Mouse (Mus musculus): Measurements from ENCODE around the gene Tlnrd1. TPM values are rescaled to one million over a fixed set of nuclear protein-coding genes. Genes with fewer than 3 reads are reported as not detected.

Gene Tlnrd1
- total and polyA plus RNA-seq, 2 experiments from 2014 or later: 9.1 to 54.0 TPM

DNA sequence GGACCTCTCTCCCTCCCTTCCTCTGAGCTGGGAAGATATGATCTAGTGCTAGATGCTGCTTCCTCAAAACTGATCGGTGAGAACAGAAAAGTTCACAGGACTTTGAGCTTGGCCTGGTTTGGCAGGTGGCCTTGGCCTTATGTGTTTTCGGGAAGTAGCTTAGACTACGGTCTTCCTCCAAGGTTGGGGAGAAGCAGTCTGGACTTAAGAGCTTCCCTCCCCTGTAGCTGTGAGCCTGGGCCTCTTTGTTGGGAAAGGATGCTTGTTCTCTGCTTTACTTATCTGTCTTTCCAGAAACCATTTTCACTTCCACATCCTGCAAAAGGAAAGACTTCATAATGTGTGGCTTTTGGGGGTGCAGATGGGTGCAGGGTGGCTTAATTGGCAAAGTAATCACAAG lies 20.7 kb upstream of the Tlnrd1 start:
- TF ChIP-seq CTCF (IDR thresholded peaks at IDR 0.05; ENCODE audit: low read depth): no peak
- no peaks in the 10 kb centered on the region for H3K27me3 ChIP-seq (ENCODE audit: insufficient read depth, low read length)
- H3K9me3 ChIP-seq (ENCODE audit: low read length): no peaks in the 10 kb centered on the region
- 96% methylated on average over 3 of the region's 3 CpGs for WGBS
- no peak overlapping the region for H3K27ac ChIP-seq
- no peak for ATAC-seq
- no peak overlapping the region for H3K4me2 ChIP-seq (ENCODE audit: low read depth, low read length)
- no peak overlapping the region for H3K9ac ChIP-seq (replicated peaks; ENCODE audit: low read length)
- DNase-seq (ENCODE audit: low spot score): no peak
- no peaks in the 10 kb centered on the region for H3K4me1 ChIP-seq (ENCODE audit: insufficient read depth, low read length)
- no peak overlapping the region for H3K4me3 ChIP-seq (ENCODE audit: low read length)
- peaks cover 7% of the 10 kb centered on the region; the same call in 1 of the 2 replicates for H3K36me3 ChIP-seq (ENCODE audit: insufficient read depth, low read length)

DNA sequence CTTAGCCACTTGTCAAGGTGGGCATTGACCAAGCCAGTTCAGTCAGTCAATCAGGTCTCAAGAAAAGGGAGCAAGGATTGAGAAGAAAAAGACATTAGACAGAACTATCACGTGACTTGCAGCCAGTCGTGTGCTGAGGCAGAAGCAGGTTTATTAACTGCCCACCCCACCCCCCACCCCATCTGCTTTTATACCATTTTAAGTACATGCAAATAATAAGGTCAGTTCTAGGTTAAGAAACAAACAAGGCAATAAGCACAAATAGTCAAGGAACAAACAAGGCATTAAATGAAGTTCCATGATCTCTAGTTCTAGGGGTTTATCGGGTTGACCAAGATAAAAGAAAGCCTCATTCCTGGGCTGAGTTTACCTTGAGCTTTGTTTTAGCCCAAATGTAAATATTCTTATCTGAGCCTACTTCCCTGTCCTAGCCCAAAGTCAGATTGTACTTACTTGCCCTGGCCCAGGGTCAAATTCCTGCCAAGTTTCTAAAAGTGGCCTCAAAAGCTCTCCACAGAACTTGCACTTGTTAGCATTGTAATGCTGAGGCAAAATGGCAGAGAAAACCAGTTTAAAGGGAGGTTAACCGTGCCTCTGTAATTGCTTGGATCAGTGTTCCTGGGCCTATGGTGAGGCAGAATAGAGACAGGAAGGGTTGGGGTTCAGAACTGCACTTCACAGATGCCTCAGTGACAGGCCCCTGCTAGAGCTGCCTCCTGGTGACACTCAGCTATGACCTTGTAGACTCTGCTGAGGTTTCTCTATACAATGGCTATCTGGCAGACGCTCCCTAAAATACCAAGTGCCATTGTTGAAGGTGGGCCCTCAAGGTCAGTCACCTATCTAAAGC lies 18.4 kb upstream of the Tlnrd1 start:
- TF ChIP-seq CTCF (IDR thresholded peaks at IDR 0.05; ENCODE audit: low read depth): no peak
- Histone ChIP-seq H3K4me3 (ENCODE audit: low read length) (no peak overlapping the region), H3K36me3 (ENCODE audit: insufficient read depth, low read length) (peaks cover 30% of the 10 kb centered on the region), H3K27me3 (ENCODE audit: insufficient read depth, low read length) (no peaks in the 10 kb centered on the region), H3K9ac (replicated peaks; ENCODE audit: low read length) (no peak overlapping the region), H3K4me2 (ENCODE audit: low read depth, low read length) (no peak overlapping the region), H3K4me1 (ENCODE audit: insufficient read depth, low read length) (no peaks in the 10 kb centered on the region), H3K9me3 (ENCODE audit: low read length) (no peaks in the 10 kb centered on the region), H3K27ac (no peak overlapping the region)
- DNase-seq (ENCODE audit: low spot score) (no peak), ATAC-seq (no peak)
- 75% methylated on average over 5 of the region's 5 CpGs for WGBS

GRCm38 (mm10) chr7:83901425-83901824 lies 17.3 kb upstream of the Tlnrd1 start:
- no peaks in the 10 kb centered on the region for H3K9me3 ChIP-seq (ENCODE audit: low read length)
- no peak overlapping the region for H3K9ac ChIP-seq (replicated peaks; ENCODE audit: low read length)
- DNase-seq (ENCODE audit: low spot score) (no peak), ATAC-seq (no peak)
- no peaks in the 10 kb centered on the region for H3K4me1 ChIP-seq (ENCODE audit: insufficient read depth, low read length)
- H3K4me2 ChIP-seq (ENCODE audit: low read depth, low read length): no peak overlapping the region
- H3K4me3 ChIP-seq (ENCODE audit: low read length): no peak overlapping the region
- H3K27ac ChIP-seq: no peak overlapping the region
- TF ChIP-seq CTCF (IDR thresholded peaks at IDR 0.05; ENCODE audit: low read depth): no peak
- H3K36me3 ChIP-seq (ENCODE audit: insufficient read depth, low read length): peaks cover 31% of the 10 kb centered on the region
- no peaks in the 10 kb centered on the region for H3K27me3 ChIP-seq (ENCODE audit: insufficient read depth, low read length)
- 84% methylated on average over 4 of the region's 4 CpGs for WGBS

DNA sequence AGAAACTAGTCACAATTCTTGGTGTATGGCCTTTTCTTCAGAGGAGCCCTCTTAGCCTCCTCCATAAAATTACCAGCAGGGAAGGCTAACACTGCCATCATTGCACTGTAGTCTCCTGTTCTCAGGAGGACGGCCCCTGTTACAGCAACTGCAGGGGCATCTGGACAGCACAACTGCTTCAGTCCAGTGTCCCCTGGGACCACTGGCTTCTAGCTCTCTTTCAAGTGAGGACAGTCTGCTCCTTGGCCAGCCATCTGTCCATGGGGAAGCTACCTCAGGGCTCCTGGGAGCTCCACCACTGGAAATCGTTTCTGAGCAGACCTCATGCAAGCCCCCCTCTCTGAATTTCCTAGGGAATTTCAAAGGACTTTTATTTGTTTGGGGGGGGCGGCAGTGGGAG lies 16.4 kb upstream of the Tlnrd1 start:
- ATAC-seq (no peak), DNase-seq (ENCODE audit: low spot score) (no peak)
- Histone ChIP-seq H3K9me3 (ENCODE audit: low read length) (no peaks in the 10 kb centered on the region), H3K27me3 (ENCODE audit: insufficient read depth, low read length) (no peaks in the 10 kb centered on the region), H3K9ac (replicated peaks; ENCODE audit: low read length) (no peak overlapping the region), H3K27ac (no peak overlapping the region), H3K4me1 (ENCODE audit: insufficient read depth, low read length) (no peaks in the 10 kb centered on the region), H3K36me3 (ENCODE audit: insufficient read depth, low read length) (peaks cover 35% of the 10 kb centered on the region), H3K4me3 (ENCODE audit: low read length) (no peak overlapping the region), H3K4me2 (ENCODE audit: low read depth, low read length) (no peak overlapping the region)
- TF ChIP-seq CTCF (IDR thresholded peaks at IDR 0.05; ENCODE audit: low read depth): no peak
- WGBS: 85% methylated on average over 3 of the region's 3 CpGs

- Histone ChIP-seq H3K4me3 (ENCODE audit: low read length) (no peak overlapping the region), H3K9me3 (ENCODE audit: low read length) (no peaks in the 10 kb centered on the region), H3K27ac (no peak overlapping the region), H3K36me3 (ENCODE audit: insufficient read depth, low read length) (peaks cover 35% of the 10 kb centered on the region), H3K9ac (replicated peaks; ENCODE audit: low read length) (no peak overlapping the region), H3K27me3 (ENCODE audit: insufficient read depth, low read length) (no peaks in the 10 kb centered on the region), H3K4me2 (ENCODE audit: low read depth, low read length) (no peak overlapping the region), H3K4me1 (ENCODE audit: insufficient read depth, low read length) (peaks cover 7% of the 10 kb centered on the region)
- ATAC-seq: no peak
- WGBS: 94% methylated on average over 11 of the region's 11 CpGs
- no peak for TF ChIP-seq CTCF (IDR thresholded peaks at IDR 0.05; ENCODE audit: low read depth)
- DNase-seq (ENCODE audit: low spot score): no peak
These were observed 14.2 kb upstream of the Tlnrd1 start for GRCm38 (mm10) chr7:83898267-83898666.

GRCm38 (mm10) chr7:83896077-83896740 lies 12.1 kb upstream of the Tlnrd1 start:
- no peak for TF ChIP-seq CTCF (IDR thresholded peaks at IDR 0.05; ENCODE audit: low read depth)
- Histone ChIP-seq H3K9ac (replicated peaks; ENCODE audit: low read length) (no peak overlapping the region), H3K9me3 (ENCODE audit: low read length) (no peaks in the 10 kb centered on the region), H3K4me1 (ENCODE audit: insufficient read depth, low read length) (peaks cover 12% of the 10 kb centered on the region), H3K4me2 (ENCODE audit: low read depth, low read length) (no peak overlapping the region), H3K27me3 (ENCODE audit: insufficient read depth, low read length) (no peaks in the 10 kb centered on the region), H3K27ac (no peak overlapping the region), H3K4me3 (ENCODE audit: low read length) (no peak overlapping the region), H3K36me3 (ENCODE audit: insufficient read depth, low read length) (peaks cover 35% of the 10 kb centered on the region)
- 96% methylated on average over 5 of the region's 5 CpGs for WGBS
- DNase-seq (ENCODE audit: low spot score): no peak
- ATAC-seq: no peak

DNA sequence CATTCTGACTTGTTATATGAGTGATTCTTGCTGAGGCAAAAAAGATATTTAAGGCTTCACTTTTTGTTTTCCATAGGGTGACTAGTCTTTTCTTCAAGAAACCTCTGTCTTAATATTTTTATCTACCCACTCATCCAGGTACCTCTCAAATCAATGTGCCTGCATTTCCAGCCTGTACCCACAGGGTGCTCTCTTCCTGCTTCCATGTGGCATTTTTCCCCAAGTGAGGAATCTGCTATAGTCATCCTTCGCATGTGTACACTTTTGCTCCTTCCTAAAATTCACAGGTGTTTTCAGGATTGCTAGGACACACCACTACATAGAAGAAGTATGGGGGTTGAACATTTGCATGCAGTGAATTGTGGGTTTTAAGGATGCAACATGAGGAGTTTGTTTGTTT lies 10.2 kb upstream of the Tlnrd1 start:
- H3K4me1 ChIP-seq (ENCODE audit: insufficient read depth, low read length): peaks cover 12% of the 10 kb centered on the region
- peak; percentile 24; the same call in 1 of the 2 replicates for TF ChIP-seq CTCF (IDR thresholded peaks at IDR 0.05; ENCODE audit: low read depth)
- ATAC-seq: no peak
- no peaks in the 10 kb centered on the region for H3K9me3 ChIP-seq (ENCODE audit: low read length)
- no peak for DNase-seq (ENCODE audit: low spot score)
- H3K27me3 ChIP-seq (ENCODE audit: insufficient read depth, low read length): no peaks in the 10 kb centered on the region
- H3K36me3 ChIP-seq (ENCODE audit: insufficient read depth, low read length): peaks cover 24% of the 10 kb centered on the region
- 97% methylated on average over 1 of the region's 1 CpGs for WGBS
- no peak overlapping the region for H3K9ac ChIP-seq (replicated peaks; ENCODE audit: low read length)
- no peak overlapping the region for H3K27ac ChIP-seq
- no peak overlapping the region for H3K4me2 ChIP-seq (ENCODE audit: low read depth, low read length)
- H3K4me3 ChIP-seq (ENCODE audit: low read length): no peak overlapping the region
